Mouse (Mus musculus): Measurements from ENCODE around the gene Cnn2. TPM values are rescaled to one million over a fixed set of nuclear protein-coding genes. Genes with fewer than 3 reads are reported as not detected.

Cnn2 gene
- polyA plus RNA-seq, 1 experiment from 2014 or later, result 220 TPM

DNA sequence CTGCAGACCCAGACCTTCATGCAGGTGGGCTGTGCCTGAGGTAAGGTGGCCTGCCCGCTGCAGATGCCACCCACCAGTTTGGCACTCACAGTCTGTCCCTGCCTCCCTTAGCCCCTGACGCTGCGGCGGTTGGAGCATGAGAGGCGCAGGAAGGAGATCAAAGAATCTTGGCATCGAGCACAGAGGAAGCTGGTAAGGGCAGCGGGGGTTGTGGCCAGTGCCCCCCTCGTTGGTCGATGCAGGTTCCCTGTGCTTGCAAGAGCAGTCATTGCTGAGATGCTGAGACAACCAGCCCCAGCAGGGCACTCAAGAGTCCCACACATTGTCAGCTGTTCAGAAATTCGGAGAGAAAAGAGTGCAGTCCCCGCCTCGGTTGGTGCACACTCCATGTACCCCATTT, 33.8 kb downstream of the Cnn2 start:
- no peak for ATAC-seq (ENCODE audit: low FRiP score, low TSS enrichment)
- no peaks in the 10 kb centered on the region for H3K9me3 ChIP-seq (ENCODE audit: control insufficient read depth, low read length)
- peaks cover 18% of the 10 kb centered on the region for H3K4me1 ChIP-seq (ENCODE audit: control insufficient read depth, insufficient read depth, low read length)
- no peaks in the 10 kb centered on the region for H3K27me3 ChIP-seq (ENCODE audit: control insufficient read depth, insufficient read depth, low read length)
- H3K4me2 ChIP-seq (replicated peaks; ENCODE audit: low read depth, low read length), result no peak overlapping the region
- H3K27ac ChIP-seq (ENCODE audit: low read depth, low read length), result no peak overlapping the region
- 90% methylated on average over 12 of the region's 12 CpGs for WGBS
- peaks cover 3% of the 10 kb centered on the region; the same call in 1 of the 2 replicates for H3K36me3 ChIP-seq (ENCODE audit: control insufficient read depth, insufficient read depth, low read length)
- no peak overlapping the region for H3K9ac ChIP-seq (ENCODE audit: low read depth, low read length)
- no peak overlapping the region for H3K4me3 ChIP-seq (ENCODE audit: low read length)

DNA sequence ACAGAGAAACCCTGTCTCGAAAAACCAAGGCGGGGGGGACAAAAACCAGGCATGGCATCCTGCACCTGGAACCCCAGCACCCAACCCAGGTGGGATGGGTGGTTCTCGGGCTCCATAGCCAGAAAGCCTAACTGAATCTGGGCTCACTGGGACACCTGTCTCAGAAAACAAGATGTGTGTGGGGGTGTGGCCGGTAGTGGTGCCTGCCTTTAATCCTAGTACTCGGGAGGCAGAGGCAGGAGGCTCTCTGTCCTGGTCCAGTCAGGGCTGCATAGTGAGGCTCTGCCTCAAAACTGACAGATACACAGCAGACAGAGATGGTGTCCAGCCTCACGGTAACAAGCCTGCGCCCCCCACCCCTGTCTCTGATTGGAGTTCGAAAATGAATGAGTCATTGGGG, 34.4 kb downstream of the Cnn2 start:
- no peak overlapping the region for H3K4me3 ChIP-seq (ENCODE audit: low read length)
- H3K4me1 ChIP-seq (ENCODE audit: control insufficient read depth, insufficient read depth, low read length), result peaks cover 18% of the 10 kb centered on the region
- no peak overlapping the region for H3K4me2 ChIP-seq (replicated peaks; ENCODE audit: low read depth, low read length)
- no peaks in the 10 kb centered on the region for H3K27me3 ChIP-seq (ENCODE audit: control insufficient read depth, insufficient read depth, low read length)
- ATAC-seq (ENCODE audit: low FRiP score, low TSS enrichment), result no peak
- H3K36me3 ChIP-seq (ENCODE audit: control insufficient read depth, insufficient read depth, low read length), result peaks cover 3% of the 10 kb centered on the region; the same call in 1 of the 2 replicates
- H3K9me3 ChIP-seq (ENCODE audit: control insufficient read depth, low read length), result no peaks in the 10 kb centered on the region
- H3K9ac ChIP-seq (ENCODE audit: low read depth, low read length), result no peak overlapping the region
- H3K27ac ChIP-seq (ENCODE audit: low read depth, low read length), result no peak overlapping the region
- WGBS, result 93% methylated on average over 8 of the region's 8 CpGs

DNA sequence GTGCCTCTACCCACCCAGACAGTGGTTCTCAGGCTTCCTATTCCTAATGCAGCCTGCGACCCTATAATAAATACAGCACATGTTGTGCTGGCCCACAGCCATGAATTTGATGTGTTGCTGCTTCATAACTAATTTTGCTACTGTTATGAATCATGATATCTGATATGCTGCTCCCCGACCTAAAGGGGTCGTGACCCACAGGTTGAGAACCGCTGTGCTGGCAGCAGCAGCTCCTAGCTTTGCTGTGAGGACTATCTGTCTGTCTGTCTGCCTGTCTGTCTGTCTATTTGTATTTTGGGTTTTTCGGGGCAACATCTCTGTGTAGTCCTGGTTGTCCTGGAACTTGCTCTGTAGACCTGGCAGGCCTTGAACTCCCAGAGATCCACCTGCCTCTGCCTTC, 35.4 kb downstream of the Cnn2 start:
- ATAC-seq (ENCODE audit: low FRiP score, low TSS enrichment), result no peak
- no peaks in the 10 kb centered on the region for H3K9me3 ChIP-seq (ENCODE audit: control insufficient read depth, low read length)
- peaks cover 15% of the 10 kb centered on the region for H3K4me1 ChIP-seq (ENCODE audit: control insufficient read depth, insufficient read depth, low read length)
- no peak overlapping the region for H3K9ac ChIP-seq (ENCODE audit: low read depth, low read length)
- no peak overlapping the region for H3K4me2 ChIP-seq (replicated peaks; ENCODE audit: low read depth, low read length)
- peaks cover 3% of the 10 kb centered on the region; the same call in 1 of the 2 replicates for H3K36me3 ChIP-seq (ENCODE audit: control insufficient read depth, insufficient read depth, low read length)
- no peak overlapping the region for H3K4me3 ChIP-seq (ENCODE audit: low read length)
- H3K27ac ChIP-seq (ENCODE audit: low read depth, low read length), result no peak overlapping the region
- 86% methylated on average over 5 of the region's 5 CpGs for WGBS
- no peaks in the 10 kb centered on the region for H3K27me3 ChIP-seq (ENCODE audit: control insufficient read depth, insufficient read depth, low read length)

DNA sequence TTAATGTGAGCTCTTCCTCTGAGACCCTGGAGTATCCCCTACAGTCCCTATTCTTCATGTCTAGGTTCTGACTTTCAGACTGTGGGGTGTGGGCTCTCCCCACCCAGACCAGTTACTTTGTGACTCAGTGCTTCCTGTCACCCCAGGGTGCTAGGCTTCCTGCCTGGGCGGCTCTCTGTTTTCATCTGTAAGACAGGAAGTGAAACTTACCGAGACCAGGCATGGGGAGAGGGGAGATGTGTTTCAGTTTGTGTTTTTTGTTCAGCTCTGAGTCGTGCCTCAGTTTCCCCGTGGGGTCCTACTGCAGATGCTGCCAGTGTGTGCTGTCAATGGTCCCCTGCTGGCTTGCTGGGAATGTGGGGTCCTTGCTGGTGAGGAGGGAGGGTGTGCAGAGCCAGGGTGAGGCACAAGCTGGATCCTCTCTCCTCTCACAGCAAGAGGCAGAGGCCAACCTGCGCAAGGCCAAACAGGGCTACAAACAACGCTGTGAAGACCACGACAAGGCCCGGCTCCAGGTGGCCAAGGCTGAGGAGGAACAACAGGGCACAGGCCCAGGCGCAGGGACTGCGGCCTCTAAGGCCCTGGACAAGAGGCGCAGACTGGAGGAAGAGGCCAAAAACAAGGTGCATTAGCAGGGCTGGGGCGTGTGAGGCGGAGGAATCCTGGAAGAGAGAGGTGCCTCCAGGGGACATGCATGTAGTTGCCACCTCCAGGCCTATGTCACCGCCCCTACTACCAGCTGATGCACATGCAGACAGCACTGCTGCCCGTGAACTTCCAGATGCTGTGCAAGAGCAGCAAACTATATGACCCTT, 36.1 kb downstream of the Cnn2 start:
- WGBS, result 79% methylated on average over 15 of the region's 15 CpGs
- no peak overlapping the region for H3K9ac ChIP-seq (ENCODE audit: low read depth, low read length)

DNA sequence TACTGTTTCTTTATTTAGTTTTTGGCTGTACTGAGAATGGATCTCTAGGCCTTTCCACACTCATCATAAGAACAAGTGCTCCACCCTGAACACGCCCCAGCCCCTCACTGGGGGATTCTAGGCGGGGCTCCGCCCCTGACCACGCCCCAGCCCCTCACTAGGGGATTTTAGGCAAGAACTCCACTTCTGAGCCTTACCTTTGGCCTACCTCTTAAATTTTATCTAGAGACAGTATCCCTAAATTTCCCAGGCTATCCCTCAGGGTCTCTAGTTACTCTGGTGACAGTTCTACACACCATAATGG, 36.6 kb downstream of the Cnn2 start:
- ATAC-seq (ENCODE audit: low FRiP score, low TSS enrichment), result no peak
- H3K9me3 ChIP-seq (ENCODE audit: control insufficient read depth, low read length), result no peaks in the 10 kb centered on the region

More for the DNA sequence above, 36.1 kb downstream of the Cnn2 start:
- Histone ChIP-seq H3K4me1 (ENCODE audit: control insufficient read depth, insufficient read depth, low read length) (peaks cover 8% of the 10 kb centered on the region), H3K4me2 (replicated peaks; ENCODE audit: low read depth, low read length) (no peak overlapping the region), H3K36me3 (ENCODE audit: control insufficient read depth, insufficient read depth, low read length) (peaks cover 3% of the 10 kb centered on the region; the same call in 1 of the 2 replicates), H3K27me3 (ENCODE audit: control insufficient read depth, insufficient read depth, low read length) (no peaks in the 10 kb centered on the region), H3K9me3 (ENCODE audit: control insufficient read depth, low read length) (no peaks in the 10 kb centered on the region), H3K27ac (ENCODE audit: low read depth, low read length) (no peak overlapping the region), H3K4me3 (ENCODE audit: low read length) (no peak overlapping the region)
- ATAC-seq (ENCODE audit: low FRiP score, low TSS enrichment), result no peak

DNA sequence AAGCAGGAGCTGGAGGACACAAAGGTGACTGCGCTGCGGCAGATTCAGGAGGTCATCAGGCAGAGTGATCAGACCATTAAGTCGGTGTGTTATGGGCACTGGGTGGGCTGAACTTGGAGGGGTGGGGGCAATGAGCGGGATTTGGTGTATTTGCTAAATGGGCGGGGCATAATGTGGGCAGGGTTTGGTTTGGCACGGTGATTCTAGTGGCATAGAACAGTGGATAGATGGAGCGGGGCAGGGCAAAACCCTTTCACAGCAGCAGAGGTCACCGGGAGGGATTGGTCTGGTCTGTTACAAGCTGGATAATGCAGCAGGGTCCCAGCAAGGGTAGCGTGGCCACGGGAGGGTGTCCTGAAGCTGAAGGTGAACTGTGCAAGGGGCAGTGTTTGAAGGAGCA, 37.1 kb downstream of the Cnn2 start:
- Histone ChIP-seq H3K27me3 (ENCODE audit: control insufficient read depth, insufficient read depth, low read length) (no peaks in the 10 kb centered on the region), H3K36me3 (ENCODE audit: control insufficient read depth, insufficient read depth, low read length) (peaks cover 3% of the 10 kb centered on the region; the same call in 1 of the 2 replicates), H3K9ac (ENCODE audit: low read depth, low read length) (no peak overlapping the region), H3K4me2 (replicated peaks; ENCODE audit: low read depth, low read length) (no peak overlapping the region), H3K4me1 (ENCODE audit: control insufficient read depth, insufficient read depth, low read length) (no peaks in the 10 kb centered on the region), H3K9me3 (ENCODE audit: control insufficient read depth, low read length) (no peaks in the 10 kb centered on the region), H3K27ac (ENCODE audit: low read depth, low read length) (no peak overlapping the region), H3K4me3 (ENCODE audit: low read length) (no peak overlapping the region)
- 74% methylated on average over 10 of the region's 10 CpGs for WGBS
- no peak for ATAC-seq (ENCODE audit: low FRiP score, low TSS enrichment)

More for the DNA sequence above, 36.6 kb downstream of the Cnn2 start:
- Histone ChIP-seq H3K27me3 (ENCODE audit: control insufficient read depth, insufficient read depth, low read length) (no peaks in the 10 kb centered on the region), H3K4me3 (ENCODE audit: low read length) (no peak overlapping the region), H3K4me1 (ENCODE audit: control insufficient read depth, insufficient read depth, low read length) (peaks cover 3% of the 10 kb centered on the region; the same call in 1 of the 2 replicates), H3K4me2 (replicated peaks; ENCODE audit: low read depth, low read length) (no peak overlapping the region), H3K9ac (ENCODE audit: low read depth, low read length) (no peak overlapping the region), H3K36me3 (ENCODE audit: control insufficient read depth, insufficient read depth, low read length) (peaks cover 3% of the 10 kb centered on the region; the same call in 1 of the 2 replicates), H3K27ac (ENCODE audit: low read depth, low read length) (no peak overlapping the region)
- 71% methylated on average over 4 of the region's 4 CpGs for WGBS

DNA sequence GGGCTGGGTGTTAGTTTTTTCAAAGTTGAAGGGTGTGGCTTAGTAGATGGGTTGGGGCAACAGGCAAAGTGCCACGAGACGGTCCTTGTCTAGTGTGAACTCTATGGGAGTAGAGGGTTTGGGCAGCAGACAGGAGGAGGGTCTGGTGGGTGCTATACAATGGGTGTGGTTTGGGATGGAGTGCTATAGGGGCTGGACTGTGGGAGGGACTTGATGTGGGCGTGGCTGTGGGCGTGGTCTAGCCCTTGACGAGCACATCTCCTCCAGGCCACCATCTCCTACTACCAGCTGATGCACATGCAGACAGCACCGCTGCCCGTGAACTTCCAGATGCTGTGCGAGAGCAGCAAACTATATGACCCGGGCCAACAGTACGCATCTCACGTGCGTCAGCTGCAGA, 37.5 kb downstream of the Cnn2 start:
- H3K4me2 ChIP-seq (replicated peaks; ENCODE audit: low read depth, low read length), result no peak overlapping the region
- no peaks in the 10 kb centered on the region for H3K27me3 ChIP-seq (ENCODE audit: control insufficient read depth, insufficient read depth, low read length)
- no peaks in the 10 kb centered on the region for H3K9me3 ChIP-seq (ENCODE audit: control insufficient read depth, low read length)
- no peak overlapping the region for H3K9ac ChIP-seq (ENCODE audit: low read depth, low read length)
- ATAC-seq (ENCODE audit: low FRiP score, low TSS enrichment), result no peak
- 54% methylated on average over 12 of the region's 12 CpGs for WGBS
- H3K36me3 ChIP-seq (ENCODE audit: control insufficient read depth, insufficient read depth, low read length), result peaks cover 3% of the 10 kb centered on the region; the same call in 1 of the 2 replicates
- no peak overlapping the region for H3K27ac ChIP-seq (ENCODE audit: low read depth, low read length)
- H3K4me1 ChIP-seq (ENCODE audit: control insufficient read depth, insufficient read depth, low read length), result no peaks in the 10 kb centered on the region
- H3K4me3 ChIP-seq (ENCODE audit: low read length), result no peak overlapping the region

DNA sequence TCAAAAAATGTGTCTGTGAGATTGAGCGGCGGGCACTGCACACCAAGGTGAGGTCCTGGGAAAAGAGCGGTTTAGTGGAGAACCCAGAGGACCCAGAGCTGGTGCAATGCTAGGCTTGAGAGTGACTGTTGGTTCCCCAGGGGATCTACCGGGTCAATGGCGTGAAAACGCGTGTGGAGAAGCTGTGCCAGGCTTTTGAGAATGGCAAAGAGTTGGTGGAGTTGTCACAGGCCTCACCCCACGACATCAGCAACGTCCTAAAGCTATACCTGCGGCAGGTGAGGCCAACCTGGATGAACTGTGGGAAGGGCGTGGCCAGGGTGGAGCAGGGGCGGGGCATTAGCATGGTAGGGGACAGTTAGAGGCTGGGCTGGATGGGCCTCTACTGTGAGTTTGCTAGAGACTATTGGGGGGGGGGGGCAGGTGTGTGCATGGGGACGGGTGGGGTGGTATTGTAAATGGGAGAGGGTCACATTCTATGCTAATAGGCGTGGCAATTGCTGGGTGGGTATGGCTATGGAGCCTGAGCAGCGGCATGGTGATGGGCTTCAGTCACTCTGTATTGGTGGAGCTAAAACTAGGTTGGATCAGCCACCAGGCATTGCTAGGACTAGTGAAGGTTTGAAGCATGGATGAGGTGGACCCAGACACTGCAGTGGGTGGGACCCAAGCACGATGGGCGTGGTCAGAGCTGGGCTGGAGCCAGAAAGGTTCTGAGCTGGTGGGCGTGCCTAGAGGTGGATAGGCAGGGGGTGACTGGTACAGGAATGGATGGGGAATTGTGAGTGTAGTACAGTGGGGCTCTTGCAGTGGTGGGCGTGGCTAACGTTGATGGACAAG, 39.5 kb downstream of the Cnn2 start:
- peak; percentile 29; the same call in 1 of the 2 replicates for ATAC-seq (ENCODE audit: low FRiP score, low TSS enrichment)

DNA sequence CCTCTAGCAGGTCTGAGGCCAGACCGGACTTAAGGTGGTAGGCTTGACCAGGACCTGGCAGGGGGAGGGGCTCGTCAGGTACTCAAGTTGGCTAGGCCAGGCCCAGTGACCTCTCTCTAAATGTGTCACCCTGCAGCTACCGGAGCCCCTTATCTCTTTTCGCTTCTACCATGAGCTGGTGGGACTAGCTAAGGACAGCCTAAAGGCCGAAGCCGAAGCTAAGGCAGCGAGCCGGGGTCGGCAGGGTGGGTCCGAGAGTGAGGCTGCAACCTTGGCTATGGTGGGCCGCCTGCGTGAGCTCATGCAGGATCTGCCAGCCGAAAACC, 40.1 kb downstream of the Cnn2 start:
- Histone ChIP-seq H3K9ac (ENCODE audit: low read depth, low read length) (no peak overlapping the region), H3K27me3 (ENCODE audit: control insufficient read depth, insufficient read depth, low read length) (no peaks in the 10 kb centered on the region), H3K27ac (ENCODE audit: low read depth, low read length) (no peak overlapping the region), H3K4me3 (ENCODE audit: low read length) (no peak overlapping the region), H3K4me1 (ENCODE audit: control insufficient read depth, insufficient read depth, low read length) (0 out of 2 replicates have a peak, but pooled peaks cover 3% of the 10 kb centered on the region), H3K4me2 (replicated peaks; ENCODE audit: low read depth, low read length) (no peak overlapping the region), H3K9me3 (ENCODE audit: control insufficient read depth, low read length) (no peaks in the 10 kb centered on the region), H3K36me3 (ENCODE audit: control insufficient read depth, insufficient read depth, low read length) (peaks cover 3% of the 10 kb centered on the region; the same call in 1 of the 2 replicates)
- WGBS, result 92% methylated on average over 13 of the region's 13 CpGs
- no peak for ATAC-seq (ENCODE audit: low FRiP score, low TSS enrichment)

More for the DNA sequence above, 39.5 kb downstream of the Cnn2 start:
- H3K36me3 ChIP-seq (ENCODE audit: control insufficient read depth, insufficient read depth, low read length), result peaks cover 3% of the 10 kb centered on the region; the same call in 1 of the 2 replicates
- no peak overlapping the region for H3K9ac ChIP-seq (ENCODE audit: low read depth, low read length)
- H3K9me3 ChIP-seq (ENCODE audit: control insufficient read depth, low read length), result no peaks in the 10 kb centered on the region
- H3K4me1 ChIP-seq (ENCODE audit: control insufficient read depth, insufficient read depth, low read length), result no peaks in the 10 kb centered on the region
- 75% methylated on average over 20 of the region's 20 CpGs for WGBS
- H3K4me2 ChIP-seq (replicated peaks; ENCODE audit: low read depth, low read length), result no peak overlapping the region
- no peaks in the 10 kb centered on the region for H3K27me3 ChIP-seq (ENCODE audit: control insufficient read depth, insufficient read depth, low read length)
- no peak overlapping the region for H3K4me3 ChIP-seq (ENCODE audit: low read length)
- H3K27ac ChIP-seq (ENCODE audit: low read depth, low read length), result no peak overlapping the region
